In genomic region chr4:130629391-130629790, GRCm38 (mm10) we compare ENCODE assay signal across 8 mouse cellular contexts. TPM values are rescaled to one million over a fixed set of nuclear protein-coding genes. Genes with fewer than 3 reads are reported as not detected.
DNase-seq lines count a peak whose midpoint lies in the region; ATAC-seq lines count a peak whose summit lies in the region.
"Had no signal": no experiment of that assay in that cellular context is flagged by ENCODE, and none has a peak within 500 bp of the region (broad histone marks: within the 10 kb centered on the region; RNA-seq: fewer than 3 reads in every experiment).

No protein-coding gene starts in this region.

- 1% methylated on average over 4 of the region's 4 CpGs for WGBS in intestine, embryonic 14.5 days

- no peaks in the 10 kb centered on the region for H3K9me3 ChIP-seq in intestine, embryonic 14.5 days (ENCODE audit: control insufficient read depth, low read length)

- H3K36me3 ChIP-seq in intestine, embryonic 14.5 days (ENCODE audit: control insufficient read depth, insufficient read depth, low read length) = no peaks in the 10 kb centered on the region

- H3K9ac ChIP-seq in intestine, embryonic 14.5 days (ENCODE audit: low read length) = 0 out of 2 replicates have a peak overlapping the region, but pooled peaks have one; percentile 21

- H3K4me2 ChIP-seq in intestine, embryonic 14.5 days (ENCODE audit: low read length) = peak overlapping the region; percentile 41

- DNase-seq in Muller cell, postnatal 12 days (ENCODE audit: inconsistent ontology term) = peak; percentile 77
- peak; percentile 52 for DNase-seq in adrenal gland, postnatal 14 days
- DNase-seq in gastrocnemius, postnatal 10 days = peak; percentile 14
- DNase-seq in intestine, embryonic 14.5 days (ENCODE audit: low spot score) = peak; percentile 67
- peak; percentile 17 to 18 for DNase-seq in lung, adult 18-20 months
- DNase-seq in ovary, postnatal 14 days (ENCODE audit: low spot score) = peak; percentile 19

- H3K27me3 ChIP-seq in intestine, embryonic 14.5 days (replicated peaks; ENCODE audit: control insufficient read depth, insufficient read depth, low read length) = no peaks in the 10 kb centered on the region

- peak; percentile 43; the same call in 1 of the 2 replicates for ATAC-seq in intestine, embryonic 14.5 days (replicated peaks; ENCODE audit: low FRiP score, low TSS enrichment, low read depth)
- no peak for ATAC-seq in activated CD4-positive, CD25-positive, alpha-beta regulatory T cell, adult 4 months

- H3K4me3 ChIP-seq in intestine, embryonic 14.5 days (ENCODE audit: low read depth, low read length) = 0 out of 2 replicates have a peak overlapping the region, but pooled peaks have one; percentile 13
- H3K4me3 ChIP-seq: erythroblast, embryonic 14.5 days had no signal

- peak overlapping the region; percentile 58; the same call in 1 of the 2 replicates for H3K27ac ChIP-seq in intestine, embryonic 14.5 days (ENCODE audit: low read depth)

- H3K4me1 ChIP-seq in intestine, embryonic 14.5 days (replicated peaks; ENCODE audit: control insufficient read depth, insufficient read depth, low read length) = no peaks in the 10 kb centered on the region

RNA-seq across cellular contexts. Expression of gene Pum1, which starts 33.7 kb away (rescaled TPM):
- total RNA-seq in adrenal gland, postnatal 14 days (2021) = 78.5 and 84.8 TPM in 2 replicates
- 10 to 100 TPM; 41.8 to 54.3 TPM for total RNA-seq in gastrocnemius, postnatal 10 days (2021)
- polyA plus RNA-seq in intestine, embryonic 14.5 days (2014; fragmentation: Nextera tagmentation; extraction: Ambion mirVana) = 91.7 and 98.5 TPM in 2 replicates
- 10 to 100 TPM; 59.1 to 64.8 TPM for polyA plus RNA-seq in activated CD4-positive, CD25-positive, alpha-beta regulatory T cell, adult 4 months (2017; shearing (Covaris generic))

RNA-seq across cellular contexts. Expression of gene Nkain1, which starts 55.4 kb away (rescaled TPM):
- 6.6 and 7.4 TPM in 2 replicates for total RNA-seq in adrenal gland, postnatal 14 days (2021)
- 10 to 100 TPM; 14.3 to 15.8 TPM for total RNA-seq in gastrocnemius, postnatal 10 days (2021)
- polyA plus RNA-seq in intestine, embryonic 14.5 days (2014; fragmentation: Nextera tagmentation; extraction: Ambion mirVana) = 2.5 and 3.1 TPM in 2 replicates
- polyA plus RNA-seq in activated CD4-positive, CD25-positive, alpha-beta regulatory T cell, adult 4 months (2017; shearing (Covaris generic)) = not detected
- polyA plus RNA-seq: erythroblast, embryonic 14.5 days had no signal

Comparison
In these comparisons a context has a peak if more than half of its experiments do, and no peak if none do; other contexts are left out.
1. DNase-seq: peak in every context shown above with its lines; median percentile 77 in Muller cell, postnatal 12 days; 67 in intestine, embryonic 14.5 days; 52 in adrenal gland, postnatal 14 days; 19 in ovary, postnatal 14 days; 18 in lung, adult 18-20 months; 14 in gastrocnemius, postnatal 10 days.